Mouse (Mus musculus) CD4-positive, CD25-positive, alpha-beta regulatory T cell, adult 4 months (primary cell): Measurements from ENCODE around the gene Arhgap10. TPM values are rescaled to one million over a fixed set of nuclear protein-coding genes. Genes with fewer than 3 reads are reported as not detected.

Source experiments
- ATAC-seq: one replicate; pipeline ENCODE4 v1.8.0; 2017
- polyA plus RNA-seq, 2 experiments: library from polyadenylated mRNA; unstranded; fragments of 100-300 nt; shearing (Covaris generic); gene quantifications; one replicate each; pipeline ENCODE4 v1.2.1; 2017

Arhgap10 gene
- polyA plus RNA-seq, 2 experiments from 2014 or later = 2.3 to 3.5 TPM

GRCm38 (mm10) chr8:77275571-77275970, 242.2 kb downstream of the Arhgap10 start:
- ATAC-seq = no peak

DNA sequence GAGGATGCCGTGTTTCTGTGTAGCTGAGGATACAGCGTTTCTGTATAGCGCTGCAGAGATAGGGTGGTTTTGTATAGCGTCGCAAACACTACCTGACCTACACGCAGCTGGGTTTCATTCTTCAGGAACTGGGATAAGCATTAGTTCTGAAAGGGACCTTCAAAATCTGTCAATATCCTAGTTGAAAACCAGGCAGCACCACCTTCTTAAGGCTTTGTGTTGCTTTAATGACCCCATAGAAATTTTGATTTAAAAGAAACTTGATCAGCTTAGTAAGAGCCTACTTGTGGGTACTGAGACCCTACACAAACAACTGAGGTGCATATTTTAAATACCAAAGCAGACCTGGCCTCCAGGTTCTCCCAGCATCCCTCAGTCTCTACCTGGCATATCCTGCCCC, 245.6 kb downstream of the Arhgap10 start:
- ATAC-seq = no peak

DNA sequence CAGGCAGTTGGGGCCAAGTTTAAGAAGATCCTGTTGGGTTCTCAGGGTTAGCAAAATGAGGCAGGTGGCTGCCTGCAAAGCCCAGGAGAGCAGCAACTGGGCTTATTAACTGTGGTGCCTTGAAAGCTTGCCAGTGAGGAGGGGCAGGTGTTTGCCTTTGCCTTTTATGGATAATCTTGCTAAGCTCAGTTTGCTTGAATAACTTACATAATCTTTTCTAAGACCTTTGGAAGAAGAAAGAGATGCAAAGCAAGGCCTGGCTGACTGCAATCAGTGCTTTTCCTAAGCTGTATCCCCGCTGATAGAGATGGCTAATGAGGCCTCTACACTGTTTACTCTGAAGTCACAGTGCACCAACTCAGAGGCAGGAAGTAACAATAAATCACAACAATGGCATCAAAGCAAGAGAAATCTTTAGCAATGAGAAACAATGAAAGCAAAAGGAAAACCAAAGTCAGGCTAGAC, 249.8 kb downstream of the Arhgap10 start:
- ATAC-seq = peak; percentile 82

DNA sequence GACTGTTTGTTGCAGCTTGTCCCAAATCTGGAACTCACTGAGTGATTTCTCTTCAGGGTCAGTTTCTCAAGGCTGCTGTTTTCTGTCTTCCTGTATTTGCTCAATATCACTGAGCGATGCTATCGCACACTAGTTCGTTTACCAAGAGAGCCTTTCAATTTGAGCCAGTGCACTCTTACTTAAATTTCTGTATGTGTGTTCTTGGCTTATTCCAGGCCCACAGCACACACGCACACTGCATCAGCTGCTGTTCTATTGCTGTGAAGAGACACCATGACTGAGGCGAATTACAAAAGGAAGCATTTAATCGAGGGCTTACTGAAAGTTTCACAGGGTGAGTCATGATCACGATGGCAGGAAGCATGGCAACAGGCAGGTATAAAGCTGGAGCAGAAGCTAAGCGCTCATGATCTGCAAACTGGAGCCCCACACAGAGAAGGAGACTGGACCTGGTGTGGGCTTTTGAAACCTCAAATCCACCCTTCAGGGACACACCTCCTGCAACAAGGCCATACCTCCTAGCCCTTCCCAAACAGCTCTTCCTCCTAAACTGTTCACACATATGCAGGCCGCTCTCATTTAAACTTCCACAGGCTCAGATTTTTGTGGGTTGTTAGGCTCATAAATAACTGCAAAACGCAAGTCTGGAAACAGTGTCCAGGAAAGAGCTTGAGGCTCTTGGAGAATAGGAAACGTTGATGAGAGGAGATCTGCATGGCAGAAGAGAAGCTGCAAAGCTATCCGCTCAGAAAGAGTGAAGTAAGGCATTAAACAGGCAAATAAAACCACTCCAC, 255.3 kb downstream of the Arhgap10 start:
- ATAC-seq = peak; percentile 54

DNA sequence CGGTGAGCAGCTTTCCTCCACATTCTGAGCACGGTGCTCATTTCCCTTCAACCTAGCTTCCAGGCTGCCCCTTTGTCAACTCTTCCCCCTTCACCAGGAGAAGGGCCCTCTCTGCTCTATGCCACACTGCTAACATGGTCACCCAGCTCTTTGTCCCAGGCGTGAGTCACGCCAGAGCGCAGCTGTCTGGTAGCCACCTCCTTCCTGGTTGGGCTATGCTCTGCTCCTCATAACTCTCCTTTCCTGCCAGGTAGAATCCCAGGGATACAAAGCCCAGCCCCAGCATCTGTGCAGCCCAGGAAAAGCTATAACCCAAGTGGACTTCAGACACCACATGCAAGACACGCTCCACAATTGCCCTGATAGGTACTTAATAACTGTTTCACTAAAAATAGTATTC, 256.5 kb downstream of the Arhgap10 start:
- ATAC-seq = no peak

GRCm38 (mm10) chr8:77257085-77257451, 260.7 kb downstream of the Arhgap10 start:
- no peak for ATAC-seq

- no peak for ATAC-seq
Observed at GRCm38 (mm10) chr8:77256450-77257084, 261.2 kb downstream of the Arhgap10 start.

DNA sequence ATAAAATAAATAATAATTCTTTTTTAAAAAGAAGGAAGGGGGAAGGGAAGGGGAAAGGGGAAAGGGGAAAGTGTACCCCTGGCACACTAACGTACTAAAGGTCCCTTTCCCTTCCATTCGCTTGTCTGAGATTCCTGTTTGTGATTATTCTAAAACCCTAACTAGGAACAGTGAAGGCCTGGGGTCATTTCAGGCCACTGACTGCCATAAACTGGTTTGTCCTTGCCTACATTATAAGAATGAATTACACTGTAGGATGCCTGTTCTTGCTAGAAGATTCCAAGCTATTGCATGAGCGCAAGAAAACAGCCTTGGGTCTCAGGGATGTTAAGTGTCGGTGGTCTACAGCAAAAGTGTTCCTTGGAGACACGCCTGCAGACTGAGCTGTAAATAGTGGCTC, 263.3 kb downstream of the Arhgap10 start:
- no peak for ATAC-seq

GRCm38 (mm10) chr8:77251134-77251533, 266.6 kb downstream of the Arhgap10 start:
- no peak for ATAC-seq

GRCm38 (mm10) chr8:77250094-77250493, 267.7 kb downstream of the Arhgap10 start:
- ATAC-seq = no peak

DNA sequence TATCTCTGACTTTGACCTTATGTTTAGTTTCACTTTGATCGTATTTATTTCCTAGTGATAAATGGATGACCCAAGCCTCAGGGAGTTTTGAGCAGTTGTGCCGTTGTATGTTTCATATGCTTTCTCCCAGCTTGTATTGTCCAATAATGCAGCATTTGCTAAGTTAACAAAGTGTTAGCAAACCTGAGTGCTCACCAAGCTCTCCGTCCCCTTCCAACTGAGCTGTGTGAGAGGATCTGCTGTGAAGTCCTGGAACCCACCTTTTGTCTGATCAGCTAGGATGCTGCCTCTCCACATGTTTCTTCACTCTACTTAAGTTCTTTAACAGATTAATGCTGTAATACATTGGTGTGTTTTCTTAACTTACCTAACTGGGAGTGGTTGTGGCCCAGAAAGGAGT, 276.4 kb downstream of the Arhgap10 start:
- ATAC-seq = no peak

DNA sequence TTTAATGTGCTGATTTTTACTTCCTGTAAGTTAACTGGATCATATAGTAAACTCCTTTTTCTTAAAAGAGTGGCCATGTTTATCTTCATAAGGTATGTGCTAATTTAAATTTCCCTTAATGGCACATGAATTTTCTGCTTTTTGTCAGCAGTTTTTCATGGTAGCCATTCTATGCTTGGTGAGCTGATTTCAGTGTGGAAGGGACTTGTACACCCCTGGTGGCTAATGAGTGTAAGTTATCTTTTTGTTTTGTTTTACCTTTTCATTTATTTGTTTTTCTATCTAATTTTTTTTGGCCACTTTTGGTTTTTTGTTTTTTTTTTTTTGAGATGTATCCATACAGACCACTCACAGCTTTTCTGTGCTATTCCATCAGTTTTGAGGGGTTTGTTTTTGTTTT, 278.3 kb downstream of the Arhgap10 start:
- peak; percentile 61 for ATAC-seq

- ATAC-seq = no peak
Observed at GRCm38 (mm10) chr8:77236701-77237100, 281.1 kb downstream of the Arhgap10 start.

- ATAC-seq = no peak
Observed at GRCm38 (mm10) chr8:77232411-77232810, 285.3 kb downstream of the Arhgap10 start.

GRCm38 (mm10) chr8:77231834-77232233, 285.9 kb downstream of the Arhgap10 start:
- ATAC-seq = no peak

- no peak for ATAC-seq
Observed at GRCm38 (mm10) chr8:77231211-77231610, 286.5 kb downstream of the Arhgap10 start.

DNA sequence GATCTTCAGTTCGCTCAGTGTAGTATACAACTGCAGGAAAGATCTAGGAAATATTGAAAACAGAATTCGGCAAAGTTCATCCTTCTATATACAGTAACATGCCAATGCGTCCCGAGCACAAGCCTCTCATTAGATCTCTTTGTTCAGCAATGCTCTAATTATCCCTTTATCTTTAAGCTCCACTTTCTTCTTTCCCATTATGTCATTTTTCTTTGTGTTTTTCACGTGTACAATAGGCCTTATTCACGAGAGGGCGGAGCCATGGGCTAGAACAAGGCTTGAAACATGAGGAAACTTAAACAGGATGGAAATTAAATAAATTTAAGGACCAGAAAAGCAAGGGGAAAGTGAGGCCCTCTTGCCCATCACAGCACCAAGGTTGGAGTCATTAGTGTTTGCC, 289.1 kb downstream of the Arhgap10 start:
- no peak for ATAC-seq

GRCm38 (mm10) chr8:77227742-77228141, 290.0 kb downstream of the Arhgap10 start:
- no peak for ATAC-seq

GRCm38 (mm10) chr8:77223123-77223522, 294.6 kb downstream of the Arhgap10 start:
- no peak for ATAC-seq

GRCm38 (mm10) chr8:77215191-77215590, 302.6 kb downstream of the Arhgap10 start:
- no peak for ATAC-seq

DNA sequence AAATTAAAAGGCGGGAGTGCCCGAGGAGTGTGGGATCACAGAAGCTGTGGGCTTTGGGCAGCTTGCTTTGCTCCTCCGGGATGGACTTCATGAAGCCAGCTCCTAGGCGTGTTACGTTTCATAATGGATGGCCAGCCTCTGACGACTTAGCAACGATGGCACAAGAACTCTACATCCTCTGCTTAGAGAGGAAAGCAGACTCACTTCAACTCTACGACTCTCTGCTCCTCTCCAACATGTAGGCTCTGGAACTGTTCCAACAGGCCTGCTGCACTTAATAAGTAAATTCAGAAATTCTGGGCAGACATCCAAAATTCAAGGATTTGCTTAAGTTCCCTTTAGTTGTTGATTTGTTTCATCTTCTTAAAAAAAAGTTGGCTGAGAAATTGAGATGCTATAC, 303.1 kb downstream of the Arhgap10 start:
- no peak for ATAC-seq

DNA sequence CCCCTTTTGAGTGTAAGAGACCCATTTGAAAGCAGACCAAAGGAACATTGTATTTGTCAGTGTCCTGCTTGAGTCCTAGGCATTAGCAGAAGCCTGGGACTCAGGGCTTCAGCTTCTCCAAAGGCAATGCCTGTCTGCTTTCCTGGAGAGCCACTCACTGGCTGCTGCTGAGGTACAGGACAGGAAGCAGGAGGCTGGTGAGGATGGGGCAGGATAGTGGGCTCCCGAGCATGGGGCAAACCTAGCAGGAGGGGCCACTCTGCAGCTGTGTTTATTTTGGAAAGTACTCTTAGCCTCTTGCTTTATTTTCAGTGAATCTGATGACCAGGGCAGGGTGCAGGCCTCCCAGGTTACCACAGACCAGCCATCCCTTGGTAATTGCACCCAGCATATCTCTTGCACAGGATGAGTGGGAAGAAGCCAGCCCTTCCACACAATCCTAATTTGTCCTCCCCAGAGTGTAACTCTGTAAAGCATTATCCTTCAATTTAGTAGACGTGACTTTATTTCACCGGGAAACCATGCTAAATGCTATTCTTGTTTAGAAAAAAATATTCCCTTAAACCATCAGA, 303.8 kb downstream of the Arhgap10 start:
- no peak for ATAC-seq

DNA sequence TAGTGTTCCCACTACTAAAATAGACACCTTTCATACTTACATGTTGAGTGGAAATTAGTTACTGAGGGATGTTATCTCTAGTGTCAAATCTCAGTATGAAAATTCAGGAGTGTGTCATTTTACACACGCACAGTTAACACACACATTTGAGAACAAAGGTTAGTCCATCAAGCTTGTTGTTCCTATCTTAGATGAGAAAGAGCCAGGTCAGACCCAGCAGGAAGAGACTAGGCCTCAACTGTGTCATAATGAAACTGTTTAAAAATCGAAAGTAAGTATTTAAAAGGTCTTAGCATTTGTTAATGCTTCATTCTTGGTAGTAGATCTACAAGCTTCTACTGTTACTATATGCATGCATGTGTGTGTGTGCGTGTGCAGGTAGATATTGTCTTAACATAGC, 308.5 kb downstream of the Arhgap10 start:
- ATAC-seq = peak; percentile 90
